Mouse (Mus musculus) left cerebral cortex, postnatal 4 days (tissue): Measurements from ENCODE around the gene Eif4b. TPM values are rescaled to one million over a fixed set of nuclear protein-coding genes. Genes with fewer than 3 reads are reported as not detected.

Experiments used
- DNase-seq: peaks from one replicate; pipeline ENCODE4 v3.0.0-alpha.2; 2022
- intact Hi-C: fragments of 180-260 bp; cut with DNase I; formaldehyde crosslinking; loops from one replicate; pipeline ENCODE4 v1.15.1; 2025
- total RNA-seq, 2 experiments: library from RNA; stranded (reverse); gene quantifications; 2 replicates each; pipeline ENCODE4 v1.2.3; 2021

Eif4b gene
- total RNA-seq, 2 experiments from 2014 or later: 206 to 211 TPM

- peak; percentile 18 for DNase-seq
Observed at GRCm38 (mm10) chr15:102100996-102101671, 27.6 kb downstream of the Eif4b start.

GRCm38 (mm10) chr15:102101672-102102541 is 28.3 kb downstream of the Eif4b start:
- intact Hi-C loops: no loop called here
- DNase-seq: peak; percentile 36

More at GRCm38 (mm10) chr15:102100996-102101671, 27.6 kb downstream of the Eif4b start:
- intact Hi-C loops: no loop called here

GRCm38 (mm10) chr15:102102548-102103121 is 29.1 kb downstream of the Eif4b start:
- peak; percentile 17 for DNase-seq
- intact Hi-C loops: no loop called here

GRCm38 (mm10) chr15:102103371-102103946 is 29.9 kb downstream of the Eif4b start:
- DNase-seq: no peak
- intact Hi-C loops: no loop called here

GRCm38 (mm10) chr15:102103947-102104555 is 30.5 kb downstream of the Eif4b start:
- DNase-seq: peak; percentile 10
- intact Hi-C loops: no loop called here

- DNase-seq: peak; percentile 52
- intact Hi-C loops: no loop called here
Observed at GRCm38 (mm10) chr15:102105360-102105759, 31.8 kb downstream of the Eif4b start.

- intact Hi-C loops: no loop called here
- peak; percentile 22 for DNase-seq
Observed at GRCm38 (mm10) chr15:102105764-102106730, 32.5 kb downstream of the Eif4b start.

GRCm38 (mm10) chr15:102106754-102107456 is 33.3 kb downstream of the Eif4b start:
- DNase-seq: peak; percentile 32
- intact Hi-C loops: no loop called here

- intact Hi-C loops: no loop called here
- DNase-seq: peak; percentile 81
Observed at GRCm38 (mm10) chr15:102107689-102108573, 34.4 kb downstream of the Eif4b start.

- peak; percentile 87 for DNase-seq
- intact Hi-C loops: no loop called here
Observed at GRCm38 (mm10) chr15:102108651-102109525, 35.3 kb downstream of the Eif4b start.

- DNase-seq: no peak
- intact Hi-C loops: no loop called here
Observed at GRCm38 (mm10) chr15:102110271-102110670, 36.7 kb downstream of the Eif4b start.

GRCm38 (mm10) chr15:102110701-102111494 is 37.3 kb downstream of the Eif4b start:
- DNase-seq: no peak
- intact Hi-C loops: no loop called here

- DNase-seq: peak; percentile 33
- intact Hi-C loops: no loop called here
Observed at GRCm38 (mm10) chr15:102111495-102111829, 37.9 kb downstream of the Eif4b start.

- no peak for DNase-seq
- intact Hi-C loops: no loop called here
Observed at GRCm38 (mm10) chr15:102112181-102112580, 38.6 kb downstream of the Eif4b start.

- no peak for DNase-seq
- intact Hi-C loops: no loop called here
Observed at GRCm38 (mm10) chr15:102112827-102113226, 39.3 kb downstream of the Eif4b start.

GRCm38 (mm10) chr15:102113674-102114073 is 40.1 kb downstream of the Eif4b start:
- intact Hi-C loops: no loop called here
- no peak for DNase-seq
